Mouse (Mus musculus) heart, embryonic 12.5 days (tissue): ENCODE data around the gene Plekhh2. TPM values are rescaled to one million over a fixed set of nuclear protein-coding genes. Genes with fewer than 3 reads are reported as not detected.
"Not testable (repeated sequence)": the region's sequence is repeated elsewhere in the genome, so short reads cannot be mapped to it uniquely, and the experiment has no call there.

Experiments used
- ATAC-seq: fragments of 200-750 bp; cut with Nextera tagmentation; 2 replicates; pipeline ENCODE4 v1.8.0; 2017; ENCODE audit warnings: moderate TSS enrichment, moderate library complexity; ENCODE audit not compliant: insufficient number of reproducible peaks, low FRiP score
- H3K27ac ChIP-seq: fragments of 300-500 bp; sonication (generic); 2 replicates; pipeline ENCODE4 v1.5.1; 2016; ENCODE audit warnings: mild to moderate bottlenecking, moderate library complexity; ENCODE audit not compliant: poor library complexity, severe bottlenecking
- H3K27me3 ChIP-seq: fragments of 300-500 bp; sonication (generic); replicated peaks from 2 replicates; pipeline ENCODE4 v1.6.1; 2016; ENCODE audit warnings: mild to moderate bottlenecking, moderate library complexity
- H3K36me3 ChIP-seq: fragments of 300-500 bp; sonication (generic); 2 replicates; pipeline ENCODE4 v1.6.1; 2016; ENCODE audit warnings: mild to moderate bottlenecking, moderate library complexity
- H3K4me1 ChIP-seq: fragments of 300-500 bp; sonication (generic); replicated peaks from 2 replicates; pipeline ENCODE4 v1.6.1; 2016; ENCODE audit warnings: mild to moderate bottlenecking
- H3K4me2 ChIP-seq: fragments of 300-500 bp; sonication (generic); 2 replicates; pipeline ENCODE4 v1.6.1; 2016; ENCODE audit warnings: mild to moderate bottlenecking, moderate library complexity
- H3K4me3 ChIP-seq: fragments of 300-500 bp; sonication (generic); 2 replicates; pipeline ENCODE4 v1.5.1; 2016; ENCODE audit warnings: mild to moderate bottlenecking
- H3K9ac ChIP-seq: fragments of 300-500 bp; sonication (generic); 2 replicates; pipeline ENCODE4 v1.6.1; 2016; ENCODE audit warnings: mild to moderate bottlenecking, moderate library complexity
- H3K9me3 ChIP-seq: fragments of 300-500 bp; sonication (generic); replicated peaks from 2 replicates; pipeline ENCODE4 v1.6.1; 2016; ENCODE audit warnings: mild to moderate bottlenecking, moderate library complexity
- WGBS: fragments of 180-500 bp; shearing (Covaris S2); methylation state at CpG from one replicate; pipeline ENCODE4 v1.1.7; 2016; 5-methylcytosine and 5-hydroxymethylcytosine counted together
- polyA plus RNA-seq: library from polyadenylated mRNA; unstranded; fragments of >200 nt; fragmentation: Nextera tagmentation; extraction: Ambion mirVana; gene quantifications from 2 replicates; pipeline ENCODE4 v1.2.1, GENCODE M21; 2016

The Plekhh2 gene
- polyA plus RNA-seq, 1 experiment from 2014 or later: 3.3 TPM

GRCm38 (mm10) chr17:84537966-84538365 lies 26.3 kb downstream of the Plekhh2 start:
- Histone ChIP-seq H3K9ac (no peak overlapping the region), H3K4me3 (no peak overlapping the region), H3K27me3 (no peaks in the 10 kb centered on the region), H3K27ac (no peak overlapping the region), H3K9me3 (0 out of 2 replicates have a peak, but pooled peaks cover 4% of the 10 kb centered on the region), H3K36me3 (no peaks in the 10 kb centered on the region; the same call in 1 of the 2 replicates), H3K4me2 (no peak overlapping the region), H3K4me1 (0 out of 2 replicates have a peak, but pooled peaks cover 5% of the 10 kb centered on the region)
- no peak for ATAC-seq
- WGBS: 88% methylated on average over 3 of the region's 3 CpGs

GRCm38 (mm10) chr17:84540603-84541002 lies 28.9 kb downstream of the Plekhh2 start:
- H3K9ac ChIP-seq: no peak overlapping the region
- no peaks in the 10 kb centered on the region for H3K27me3 ChIP-seq
- H3K4me1 ChIP-seq: no peaks in the 10 kb centered on the region
- 76% methylated on average over 8 of the region's 8 CpGs for WGBS
- ATAC-seq: no peak
- no peaks in the 10 kb centered on the region; the same call in 1 of the 2 replicates for H3K36me3 ChIP-seq
- H3K4me2 ChIP-seq: no peak overlapping the region
- H3K4me3 ChIP-seq: no peak overlapping the region
- H3K9me3 ChIP-seq: 0 out of 2 replicates have a peak, but pooled peaks cover 4% of the 10 kb centered on the region
- no peak overlapping the region for H3K27ac ChIP-seq

- Histone ChIP-seq H3K27me3 (no peaks in the 10 kb centered on the region), H3K9me3 (no peaks in the 10 kb centered on the region), H3K4me2 (no peak overlapping the region), H3K9ac (no peak overlapping the region), H3K4me1 (no peaks in the 10 kb centered on the region), H3K4me3 (no peak overlapping the region), H3K27ac (no peak overlapping the region), H3K36me3 (no peaks in the 10 kb centered on the region)
- no peak for ATAC-seq
- WGBS: 63% methylated on average over 5 of the region's 5 CpGs
Observed at GRCm38 (mm10) chr17:84550902-84551877, 39.5 kb downstream of the Plekhh2 start.

- Histone ChIP-seq H3K4me2 (no peak overlapping the region), H3K9me3 (no peaks in the 10 kb centered on the region), H3K27me3 (no peaks in the 10 kb centered on the region), H3K4me3 (no peak overlapping the region), H3K27ac (no peak overlapping the region), H3K9ac (no peak overlapping the region), H3K4me1 (no peaks in the 10 kb centered on the region), H3K36me3 (no peaks in the 10 kb centered on the region)
- ATAC-seq: no peak
- 71% methylated on average over 5 of the region's 5 CpGs for WGBS
Observed at GRCm38 (mm10) chr17:84552230-84552629, 40.5 kb downstream of the Plekhh2 start.

- H3K4me3 ChIP-seq, H3K27ac ChIP-seq, H3K9me3 ChIP-seq, ATAC-seq, H3K4me1 ChIP-seq, H3K4me2 ChIP-seq, H3K27me3 ChIP-seq, H3K36me3 ChIP-seq, H3K9ac ChIP-seq: not testable (repeated sequence)
Observed at GRCm38 (mm10) chr17:84564264-84564663, 52.6 kb downstream of the Plekhh2 start.

- no peak overlapping the region for H3K4me2 ChIP-seq
- no peak overlapping the region for H3K27ac ChIP-seq
- 82% methylated on average over 6 of the region's 6 CpGs for WGBS
- no peak overlapping the region for H3K4me3 ChIP-seq
- no peak overlapping the region for H3K9ac ChIP-seq
- no peak for ATAC-seq
- H3K27me3 ChIP-seq: 0 out of 2 replicates have a peak, but pooled peaks cover 5% of the 10 kb centered on the region
- no peaks in the 10 kb centered on the region for H3K9me3 ChIP-seq
- peaks cover 5% of the 10 kb centered on the region for H3K4me1 ChIP-seq
- no peaks in the 10 kb centered on the region; the same call in 1 of the 2 replicates for H3K36me3 ChIP-seq
Observed at GRCm38 (mm10) chr17:84565762-84566161, 54.1 kb downstream of the Plekhh2 start.

GRCm38 (mm10) chr17:84566773-84567555 lies 55.3 kb downstream of the Plekhh2 start:
- no peak overlapping the region for H3K27ac ChIP-seq
- H3K36me3 ChIP-seq: no peaks in the 10 kb centered on the region
- H3K9me3 ChIP-seq: no peaks in the 10 kb centered on the region
- H3K4me3 ChIP-seq: no peak overlapping the region
- WGBS: 61% methylated on average over 27 of the region's 27 CpGs
- H3K4me2 ChIP-seq: no peak overlapping the region
- H3K27me3 ChIP-seq: 0 out of 2 replicates have a peak, but pooled peaks cover 5% of the 10 kb centered on the region
- H3K4me1 ChIP-seq: peaks cover 5% of the 10 kb centered on the region
- no peak for ATAC-seq
- no peak overlapping the region for H3K9ac ChIP-seq

GRCm38 (mm10) chr17:84568807-84569206 lies 57.1 kb downstream of the Plekhh2 start:
- WGBS: 84% methylated on average over 12 of the region's 12 CpGs
- Histone ChIP-seq H3K9me3 (no peaks in the 10 kb centered on the region), H3K4me1 (peaks cover 5% of the 10 kb centered on the region), H3K9ac (no peak overlapping the region), H3K27me3 (0 out of 2 replicates have a peak, but pooled peaks cover 5% of the 10 kb centered on the region), H3K4me2 (no peak overlapping the region), H3K27ac (no peak overlapping the region), H3K36me3 (no peaks in the 10 kb centered on the region), H3K4me3 (no peak overlapping the region)
- ATAC-seq: no peak

- no peak overlapping the region for H3K27ac ChIP-seq
- no peaks in the 10 kb centered on the region for H3K9me3 ChIP-seq
- H3K27me3 ChIP-seq: 0 out of 2 replicates have a peak, but pooled peaks cover 5% of the 10 kb centered on the region
- no peak overlapping the region for H3K4me2 ChIP-seq
- no peak for ATAC-seq
- H3K4me3 ChIP-seq: no peak overlapping the region
- WGBS: 67% methylated on average over 8 of the region's 8 CpGs
- peaks cover 5% of the 10 kb centered on the region for H3K4me1 ChIP-seq
- no peak overlapping the region for H3K9ac ChIP-seq
- no peaks in the 10 kb centered on the region for H3K36me3 ChIP-seq
Observed at GRCm38 (mm10) chr17:84569770-84570169, 58.1 kb downstream of the Plekhh2 start.

- Histone ChIP-seq H3K4me3 (no peak overlapping the region), H3K27ac (no peak overlapping the region), H3K4me2 (no peak overlapping the region), H3K27me3 (no peaks in the 10 kb centered on the region), H3K9me3 (no peaks in the 10 kb centered on the region), H3K4me1 (peaks cover 5% of the 10 kb centered on the region), H3K9ac (no peak overlapping the region), H3K36me3 (no peaks in the 10 kb centered on the region)
- ATAC-seq: no peak
- WGBS: 69% methylated on average over 18 of the region's 18 CpGs
Observed at GRCm38 (mm10) chr17:84571629-84572028, 59.9 kb downstream of the Plekhh2 start.

- no peaks in the 10 kb centered on the region for H3K9me3 ChIP-seq
- no peak overlapping the region for H3K4me3 ChIP-seq
- no peaks in the 10 kb centered on the region for H3K27me3 ChIP-seq
- H3K36me3 ChIP-seq: no peaks in the 10 kb centered on the region
- peaks cover 5% of the 10 kb centered on the region for H3K4me1 ChIP-seq
- WGBS: 90% methylated on average over 9 of the region's 9 CpGs
- no peak overlapping the region for H3K27ac ChIP-seq
- ATAC-seq: no peak
- H3K9ac ChIP-seq: no peak overlapping the region
- H3K4me2 ChIP-seq: no peak overlapping the region
Observed at GRCm38 (mm10) chr17:84573305-84573704, 61.6 kb downstream of the Plekhh2 start.
